Mouse (Mus musculus): ENCODE measurements around the gene Ramac. TPM values are rescaled to one million over a fixed set of nuclear protein-coding genes. Genes with fewer than 3 reads are reported as not detected.
A peak's percentile ranks its signal among the peaks of the same experiment; 100 is the strongest.

Ramac gene
- polyA plus RNA-seq, 1 experiment from 2014 or later, result 147 TPM

- Histone ChIP-seq H3K36me3 (no peaks in the 10 kb centered on the region), H3K9me3 (no peaks in the 10 kb centered on the region), H3K4me1 (replicated peaks) (no peaks in the 10 kb centered on the region), H3K9ac (no peak overlapping the region), H3K27me3 (replicated peaks) (no peaks in the 10 kb centered on the region), H3K4me3 (replicated peaks) (no peak overlapping the region), H3K27ac (no peak overlapping the region), H3K4me2 (replicated peaks) (no peak overlapping the region)
- ATAC-seq, result 0 out of 2 replicates have a peak, but pooled peaks have one; percentile 48
- 56% methylated on average over 9 of the region's 9 CpGs for WGBS
Observed at GRCm38 (mm10) chr7:81735300-81736048, 27.3 kb upstream of the Ramac start.

GRCm38 (mm10) chr7:81738720-81739385 lies 23.9 kb upstream of the Ramac start:
- no peak overlapping the region; the same call in 1 of the 2 replicates for H3K4me2 ChIP-seq (replicated peaks)

GRCm38 (mm10) chr7:81740010-81740409 lies 22.7 kb upstream of the Ramac start:
- Histone ChIP-seq H3K4me3 (replicated peaks) (no peak overlapping the region), H3K36me3 (no peaks in the 10 kb centered on the region), H3K27me3 (replicated peaks) (no peaks in the 10 kb centered on the region), H3K27ac (no peak overlapping the region), H3K9ac (no peak overlapping the region), H3K4me1 (replicated peaks) (no peaks in the 10 kb centered on the region), H3K9me3 (no peaks in the 10 kb centered on the region), H3K4me2 (replicated peaks) (no peak overlapping the region)
- 82% methylated on average over 7 of the region's 7 CpGs for WGBS
- no peak for ATAC-seq

More at GRCm38 (mm10) chr7:81738720-81739385, 23.9 kb upstream of the Ramac start:
- WGBS, result 52% methylated on average over 8 of the region's 8 CpGs
- Histone ChIP-seq H3K4me1 (replicated peaks) (no peaks in the 10 kb centered on the region), H3K9ac (no peak overlapping the region), H3K27me3 (replicated peaks) (no peaks in the 10 kb centered on the region), H3K27ac (no peak overlapping the region), H3K9me3 (no peaks in the 10 kb centered on the region), H3K36me3 (no peaks in the 10 kb centered on the region), H3K4me3 (replicated peaks) (no peak overlapping the region)
- ATAC-seq, result peak; percentile 78

DNA sequence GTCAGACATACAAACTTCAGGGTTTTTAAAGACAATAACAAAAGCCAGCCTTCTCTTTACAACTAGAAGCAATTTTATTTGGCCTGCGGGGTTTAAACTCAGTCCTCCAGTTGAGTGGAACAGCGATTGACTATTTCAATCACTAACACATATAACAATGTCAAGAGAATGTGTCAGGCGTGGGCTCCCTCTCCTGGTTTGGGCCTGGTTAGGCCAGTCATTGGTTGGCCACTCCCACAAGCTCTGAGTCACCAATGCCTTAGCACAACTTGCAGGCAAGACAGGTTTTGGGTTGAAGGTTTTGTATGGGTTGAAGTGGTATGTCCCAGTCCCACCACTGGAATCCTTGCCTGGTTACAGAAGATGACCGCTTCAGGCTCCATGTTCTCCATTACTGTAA lies 18.6 kb upstream of the Ramac start:
- H3K9ac ChIP-seq, result no peak overlapping the region
- H3K27ac ChIP-seq, result no peak overlapping the region
- ATAC-seq, result peak; percentile 71
- H3K27me3 ChIP-seq (replicated peaks), result no peaks in the 10 kb centered on the region
- H3K36me3 ChIP-seq, result no peaks in the 10 kb centered on the region
- H3K4me2 ChIP-seq (replicated peaks), result no peak overlapping the region
- H3K9me3 ChIP-seq, result no peaks in the 10 kb centered on the region
- no peak overlapping the region for H3K4me3 ChIP-seq (replicated peaks)
- 65% methylated on average over 4 of the region's 4 CpGs for WGBS
- no peaks in the 10 kb centered on the region for H3K4me1 ChIP-seq (replicated peaks)

DNA sequence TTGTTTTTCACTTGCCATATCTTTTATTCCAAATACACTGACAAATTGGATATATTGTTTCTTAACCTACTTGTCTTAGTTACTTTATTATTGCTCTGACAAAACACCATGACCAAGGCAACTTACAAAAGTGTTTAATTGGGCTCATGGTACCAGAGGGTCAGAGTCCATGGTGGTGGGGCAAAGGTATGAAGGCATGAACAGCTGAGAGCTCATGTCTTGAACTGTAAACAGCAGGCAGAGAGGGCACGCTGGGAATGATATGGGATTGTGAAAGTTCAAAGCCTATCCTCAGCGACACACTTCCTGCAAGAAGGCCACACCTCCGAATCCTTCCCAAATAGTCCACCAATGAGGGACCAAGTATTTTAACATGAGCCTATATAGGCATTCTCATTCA lies 14.8 kb upstream of the Ramac start:
- Histone ChIP-seq H3K27me3 (replicated peaks) (no peaks in the 10 kb centered on the region), H3K9ac (no peak overlapping the region), H3K4me2 (replicated peaks) (no peak overlapping the region), H3K4me3 (replicated peaks) (no peak overlapping the region), H3K9me3 (no peaks in the 10 kb centered on the region), H3K27ac (no peak overlapping the region), H3K4me1 (replicated peaks) (no peaks in the 10 kb centered on the region), H3K36me3 (no peaks in the 10 kb centered on the region)
- no peak for ATAC-seq
- WGBS, result 83% methylated on average over 3 of the region's 3 CpGs

DNA sequence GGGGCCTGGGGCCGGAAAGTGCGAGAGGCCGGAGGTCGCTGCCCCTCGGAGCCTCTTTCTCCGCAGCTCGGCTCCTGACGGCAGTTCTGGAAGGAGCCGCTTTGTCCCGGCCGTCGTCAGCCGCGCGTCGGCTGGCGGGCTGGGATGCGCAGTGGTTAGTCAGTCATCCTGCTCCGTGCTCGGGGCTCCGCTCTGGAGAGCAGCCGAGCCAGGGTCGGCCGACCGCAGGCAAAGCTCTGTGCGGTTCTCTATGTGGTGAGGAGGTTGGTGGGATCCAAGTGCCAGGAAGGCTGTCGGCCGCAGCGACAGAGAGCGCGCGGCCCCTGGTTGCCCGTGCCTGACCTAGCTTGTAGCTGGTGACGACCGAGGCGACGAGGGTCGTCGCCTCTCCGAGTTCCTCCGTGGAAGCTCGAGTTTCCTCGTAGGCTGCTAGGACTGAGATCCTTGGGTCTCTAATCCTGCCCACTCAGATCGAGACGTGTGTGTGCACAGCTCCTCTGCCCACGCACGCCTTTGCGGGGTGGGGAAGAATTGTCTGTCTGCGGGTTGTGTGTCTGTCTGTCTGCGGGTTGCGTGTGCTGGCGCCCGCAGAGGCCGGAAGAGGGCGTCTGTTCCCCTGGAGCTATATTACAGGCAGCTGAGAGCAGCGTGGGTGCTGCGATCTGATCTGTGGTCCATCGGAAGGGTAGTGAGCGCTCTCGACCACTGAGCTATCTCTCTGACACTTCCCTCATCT lies 553 bp downstream of the Ramac start:
- H3K36me3 ChIP-seq, result no peaks in the 10 kb centered on the region
- peak overlapping the region; percentile 62 for H3K27ac ChIP-seq
- WGBS, result 1% methylated on average over 60 of the region's 60 CpGs
- H3K4me3 ChIP-seq (replicated peaks), result peak overlapping the region; percentile 70
- no peaks in the 10 kb centered on the region for H3K27me3 ChIP-seq (replicated peaks)
- H3K4me1 ChIP-seq (replicated peaks), result no peaks in the 10 kb centered on the region
- peak overlapping the region; percentile 82 for H3K9ac ChIP-seq
- no peaks in the 10 kb centered on the region for H3K9me3 ChIP-seq
- ATAC-seq, result peak; percentile 75
- H3K4me2 ChIP-seq (replicated peaks), result peak overlapping the region; percentile 89

DNA sequence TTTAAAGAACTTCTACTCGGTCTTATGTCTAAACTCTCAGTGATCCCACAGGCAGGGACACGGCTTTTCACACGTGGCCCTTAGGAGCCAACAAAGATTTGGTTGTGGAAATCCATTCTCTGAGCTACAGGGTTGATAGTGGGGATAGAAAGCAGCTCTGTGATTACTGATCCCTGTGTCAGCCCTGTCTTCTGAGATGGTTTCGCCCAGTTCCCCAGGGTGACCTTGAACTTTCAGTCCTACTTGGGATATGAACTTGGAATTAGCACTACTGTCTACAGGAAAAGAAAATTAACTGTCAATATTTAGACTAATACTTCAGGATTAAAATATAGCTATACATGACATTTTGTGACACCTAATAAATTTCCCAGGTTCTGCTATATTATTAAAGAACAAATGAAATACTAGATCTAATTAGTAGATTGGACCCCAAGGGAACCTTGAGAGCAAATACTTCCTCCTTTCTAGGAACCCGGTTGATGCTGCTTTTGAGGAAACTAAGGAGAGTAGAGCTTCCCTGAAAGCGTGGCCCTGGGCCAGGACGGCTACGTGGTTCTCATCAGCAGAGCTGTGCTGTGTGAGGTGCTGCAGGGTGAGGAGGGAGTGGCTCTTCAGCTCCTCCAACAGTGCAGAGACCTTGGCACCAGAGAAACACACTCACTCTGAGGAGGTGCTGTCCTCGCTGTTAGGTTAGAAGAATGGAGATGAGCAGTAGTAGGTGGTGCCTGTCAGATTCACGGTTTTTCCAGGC lies 10.2 kb downstream of the Ramac start:
- H3K4me3 ChIP-seq (replicated peaks), result no peak overlapping the region
- H3K27ac ChIP-seq, result no peak overlapping the region
- H3K27me3 ChIP-seq (replicated peaks), result no peaks in the 10 kb centered on the region
- H3K4me2 ChIP-seq (replicated peaks), result no peak overlapping the region
- H3K4me1 ChIP-seq (replicated peaks), result no peaks in the 10 kb centered on the region; the same call in 1 of the 2 replicates
- no peaks in the 10 kb centered on the region for H3K36me3 ChIP-seq
- H3K9ac ChIP-seq, result no peak overlapping the region
- WGBS, result 75% methylated on average over 10 of the region's 10 CpGs
- no peaks in the 10 kb centered on the region for H3K9me3 ChIP-seq
- ATAC-seq, result peak; percentile 71

GRCm38 (mm10) chr7:81775325-81775724 lies 12.6 kb downstream of the Ramac start:
- Histone ChIP-seq H3K27ac (no peak overlapping the region), H3K27me3 (replicated peaks) (no peaks in the 10 kb centered on the region), H3K9ac (no peak overlapping the region), H3K4me2 (replicated peaks) (no peak overlapping the region), H3K4me1 (replicated peaks) (no peaks in the 10 kb centered on the region; the same call in 1 of the 2 replicates), H3K9me3 (no peaks in the 10 kb centered on the region), H3K4me3 (replicated peaks) (no peak overlapping the region), H3K36me3 (peaks cover 5% of the 10 kb centered on the region)
- no peak for ATAC-seq
- WGBS, result 81% methylated on average over 5 of the region's 5 CpGs

- no peaks in the 10 kb centered on the region for H3K27me3 ChIP-seq (replicated peaks)
- H3K9me3 ChIP-seq, result no peaks in the 10 kb centered on the region
- no peak for ATAC-seq
- no peak overlapping the region for H3K4me2 ChIP-seq (replicated peaks)
- WGBS, result 66% methylated on average over 10 of the region's 10 CpGs
- no peak overlapping the region for H3K9ac ChIP-seq
- H3K27ac ChIP-seq, result no peak overlapping the region
- H3K36me3 ChIP-seq, result peaks cover 17% of the 10 kb centered on the region
- no peak overlapping the region for H3K4me3 ChIP-seq (replicated peaks)
- H3K4me1 ChIP-seq (replicated peaks), result no peaks in the 10 kb centered on the region; the same call in 1 of the 2 replicates
Observed at GRCm38 (mm10) chr7:81777667-81778218, 15.0 kb downstream of the Ramac start.

- H3K4me1 ChIP-seq (replicated peaks), result 0 out of 2 replicates have a peak, but pooled peaks cover 6% of the 10 kb centered on the region
- H3K36me3 ChIP-seq, result no peaks in the 10 kb centered on the region
- H3K9ac ChIP-seq, result peak overlapping the region; percentile 81
- peak overlapping the region; percentile 99 for H3K27ac ChIP-seq
- peak; percentile 46 for ATAC-seq
- no peaks in the 10 kb centered on the region for H3K27me3 ChIP-seq (replicated peaks)
- H3K4me3 ChIP-seq (replicated peaks), result peak overlapping the region; percentile 74
- H3K4me2 ChIP-seq (replicated peaks), result peak overlapping the region; percentile 82
- H3K9me3 ChIP-seq, result no peaks in the 10 kb centered on the region
- WGBS, result 4% methylated on average over 5 of the region's 5 CpGs
Observed at GRCm38 (mm10) chr7:81788536-81788935, 25.8 kb downstream of the Ramac start.

DNA sequence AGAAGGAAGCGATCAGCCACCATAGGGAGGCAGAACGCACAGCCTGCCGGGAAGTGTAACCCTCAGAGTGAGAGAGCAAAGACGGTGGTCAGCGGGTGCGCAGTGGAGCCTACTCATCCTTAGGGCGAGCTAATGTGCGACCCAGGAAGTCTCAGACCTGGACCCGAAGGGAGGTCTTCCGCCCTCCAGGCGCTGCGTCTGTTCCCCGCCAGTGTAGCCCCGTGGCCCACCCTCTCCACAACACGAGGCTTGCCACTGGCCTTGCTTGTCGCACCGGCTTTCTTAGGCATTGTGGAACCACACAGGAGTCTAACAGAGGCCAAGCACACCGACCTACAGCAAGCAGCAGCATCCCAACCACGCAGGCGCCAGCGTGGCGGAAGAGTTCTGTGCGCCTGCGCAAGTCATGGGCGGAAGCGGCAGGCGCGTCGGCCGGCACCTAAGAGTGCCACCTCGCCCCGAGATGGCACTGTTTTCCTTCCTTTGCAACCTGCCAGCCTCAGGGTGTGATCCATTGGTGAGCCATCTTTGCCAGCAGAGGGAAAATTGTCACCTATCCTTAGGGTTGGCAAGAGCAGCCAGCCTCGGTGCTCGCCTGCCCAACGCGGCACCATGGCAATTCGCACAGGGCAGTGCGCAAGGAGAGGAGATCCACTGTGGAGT lies 26.5 kb downstream of the Ramac start, which contains the start of gene 3110040N11Rik:
3110040N11Rik (minus strand) TSS at position 384 of the 663 bp plus-strand sequence.
- WGBS, result under 1% methylated on average over 38 of the region's 38 CpGs
- no peaks in the 10 kb centered on the region for H3K9me3 ChIP-seq
- H3K9ac ChIP-seq, result peak within 1 kb of the TSS; percentile 81
- H3K27ac ChIP-seq, result peak within 1 kb of the TSS; percentile 99
- peak within 1 kb of the TSS; percentile 74 for H3K4me3 ChIP-seq (replicated peaks)
- H3K4me1 ChIP-seq (replicated peaks), result 0 out of 2 replicates have a peak, but pooled peaks cover 6% of the 10 kb centered on the region
- peak within 1 kb of the TSS; percentile 82 for H3K4me2 ChIP-seq (replicated peaks)
- peak; percentile 97 for ATAC-seq
- no peaks in the 10 kb centered on the region for H3K27me3 ChIP-seq (replicated peaks)
- H3K36me3 ChIP-seq, result peaks cover 3% of the 10 kb centered on the region; the same call in 1 of the 2 replicates

All from intestine, embryonic 15.5 days (tissue).